Mouse (Mus musculus) forebrain, embryonic 15.5 days (tissue): ENCODE results near the gene Lta. TPM values are rescaled to one million over a fixed set of nuclear protein-coding genes. Genes with fewer than 3 reads are reported as not detected.

ENCODE experiments used
- ATAC-seq: fragments of 200-750 bp; cut with Nextera tagmentation; replicated peaks from 2 replicates; pipeline ENCODE4 v1.8.0; 2017; ENCODE audit warnings: mild to moderate bottlenecking, moderate TSS enrichment, moderate library complexity
- H3K27ac ChIP-seq: fragments of 300-500 bp; sonication (generic); replicated peaks from 2 replicates; pipeline ENCODE4 v1.5.1; 2015; ENCODE audit warnings: mild to moderate bottlenecking, inconsistent platforms
- H3K27me3 ChIP-seq: fragments of 300-500 bp; sonication (generic); 2 replicates; pipeline ENCODE4 v1.6.1; 2015; ENCODE audit warnings: inconsistent platforms
- H3K36me3 ChIP-seq: fragments of 300-500 bp; sonication (generic); 2 replicates; pipeline ENCODE4 v1.6.1; 2015; ENCODE audit warnings: mild to moderate bottlenecking, inconsistent platforms
- H3K4me1 ChIP-seq: fragments of 300-500 bp; sonication (generic); 2 replicates; pipeline ENCODE4 v1.6.1; 2015; ENCODE audit warnings: inconsistent platforms
- H3K4me2 ChIP-seq: fragments of 300-500 bp; sonication (generic); replicated peaks from 2 replicates; pipeline ENCODE4 v1.6.1; 2015; ENCODE audit warnings: mild to moderate bottlenecking, inconsistent platforms
- H3K4me3 ChIP-seq: fragments of 300-500 bp; sonication (generic); 2 replicates; pipeline ENCODE4 v1.5.1; 2015; ENCODE audit warnings: mild to moderate bottlenecking, inconsistent platforms
- H3K9ac ChIP-seq: fragments of 300-500 bp; sonication (generic); replicated peaks from 2 replicates; pipeline ENCODE4 v1.6.1; 2015; ENCODE audit warnings: mild to moderate bottlenecking, inconsistent platforms
- H3K9me3 ChIP-seq: fragments of 300-500 bp; sonication (generic); 2 replicates; pipeline ENCODE4 v1.6.1; 2016; ENCODE audit warnings: inconsistent platforms
- WGBS: fragments of 180-500 bp; shearing (Covaris S2); methylation state at CpG from one replicate; pipeline ENCODE4 v1.1.7; 2015; ENCODE audit warnings: mixed read lengths; 5-methylcytosine and 5-hydroxymethylcytosine counted together
- polyA plus RNA-seq: library from polyadenylated mRNA; unstranded; fragments of >200 nt; fragmentation: Nextera tagmentation; extraction: Ambion mirVana; gene quantifications from 2 replicates; pipeline ENCODE4 v1.2.1, GENCODE M21; 2015

Lta gene
- polyA plus RNA-seq, 1 experiment from 2014 or later, result 0.36 TPM

DNA sequence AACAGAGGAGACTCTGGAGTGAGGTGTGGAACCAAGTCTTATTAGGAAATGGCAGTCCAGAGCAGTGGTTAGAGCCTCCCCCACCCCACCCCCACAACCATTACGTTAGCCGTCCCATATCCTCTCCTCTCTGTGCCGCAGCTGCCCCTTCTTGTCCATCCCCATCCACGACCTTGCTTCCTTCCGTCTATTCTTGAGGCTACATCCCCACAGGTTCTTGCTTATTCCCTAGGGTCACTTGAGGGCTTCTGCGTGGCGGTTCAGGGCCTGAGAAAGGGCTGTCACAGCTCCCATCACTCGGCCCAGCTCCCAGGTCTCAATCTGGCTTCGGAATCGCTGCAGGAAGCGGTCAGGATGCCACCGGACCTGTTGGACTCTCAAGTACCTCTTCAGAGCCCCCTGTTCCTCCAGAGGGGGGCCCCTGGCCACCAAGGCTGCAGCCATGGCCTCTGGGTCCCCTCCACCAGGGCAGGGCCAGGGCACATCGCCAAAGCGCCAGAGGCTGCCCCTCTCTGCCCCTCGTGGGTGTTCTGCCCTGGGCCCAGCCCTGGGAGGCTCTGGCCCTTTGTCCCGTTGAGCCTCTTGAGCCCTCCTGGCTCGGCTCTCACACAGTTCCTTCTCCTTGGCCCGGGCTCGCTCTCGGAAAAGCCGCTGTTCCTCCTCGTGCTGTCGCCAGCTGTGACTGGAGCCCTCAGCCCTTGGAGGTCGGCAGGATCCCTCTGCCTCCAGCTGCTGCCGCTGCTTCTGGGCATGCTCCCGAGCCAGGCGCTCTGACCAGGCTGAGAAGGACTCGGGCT lies 15.2 kb upstream of the Lta start, which contains the start of gene Gm16181:
Gm16181 (plus strand) TSS at position 679 of the 797 bp plus-strand sequence.
- Histone ChIP-seq H3K36me3 (peaks cover 21% of the 10 kb centered on the region), H3K4me3 (no peak within 1 kb of the TSS), H3K4me1 (no peaks in the 10 kb centered on the region), H3K4me2 (no peak within 1 kb of the TSS), H3K27me3 (no peaks in the 10 kb centered on the region), H3K27ac (no peak within 1 kb of the TSS), H3K9me3 (no peaks in the 10 kb centered on the region), H3K9ac (no peak within 1 kb of the TSS)
- WGBS, result 88% methylated on average over 28 of the region's 28 CpGs
- ATAC-seq, result no peak

DNA sequence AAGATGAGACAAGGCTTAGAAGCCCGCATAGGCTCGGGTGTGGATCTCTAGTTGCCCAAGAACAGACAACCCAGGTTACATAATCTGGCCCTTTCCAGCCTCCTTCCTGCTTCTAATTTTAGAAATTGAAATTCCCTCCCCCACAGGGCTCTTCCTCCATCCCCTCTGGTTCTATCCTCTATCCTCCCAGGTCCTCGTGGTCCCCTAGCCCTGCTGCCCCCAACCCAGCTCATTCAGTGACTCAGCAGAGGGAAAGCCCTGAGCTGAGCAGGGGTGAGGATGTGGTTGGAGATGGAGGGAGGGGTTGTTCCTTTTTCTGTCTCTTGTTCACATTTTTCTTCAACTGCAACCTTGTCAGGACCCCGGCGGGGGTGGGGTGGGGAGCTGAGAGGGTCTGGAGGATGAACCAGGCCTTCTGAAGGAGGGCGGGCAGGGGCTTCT lies 14.5 kb upstream of the Lta start:
- Histone ChIP-seq H3K27ac (no peak overlapping the region), H3K9ac (no peak overlapping the region), H3K4me1 (no peaks in the 10 kb centered on the region), H3K4me2 (no peak overlapping the region), H3K9me3 (no peaks in the 10 kb centered on the region), H3K4me3 (no peak overlapping the region), H3K36me3 (peaks cover 18% of the 10 kb centered on the region), H3K27me3 (no peaks in the 10 kb centered on the region)
- ATAC-seq, result no peak
- 90% methylated on average over 6 of the region's 6 CpGs for WGBS

DNA sequence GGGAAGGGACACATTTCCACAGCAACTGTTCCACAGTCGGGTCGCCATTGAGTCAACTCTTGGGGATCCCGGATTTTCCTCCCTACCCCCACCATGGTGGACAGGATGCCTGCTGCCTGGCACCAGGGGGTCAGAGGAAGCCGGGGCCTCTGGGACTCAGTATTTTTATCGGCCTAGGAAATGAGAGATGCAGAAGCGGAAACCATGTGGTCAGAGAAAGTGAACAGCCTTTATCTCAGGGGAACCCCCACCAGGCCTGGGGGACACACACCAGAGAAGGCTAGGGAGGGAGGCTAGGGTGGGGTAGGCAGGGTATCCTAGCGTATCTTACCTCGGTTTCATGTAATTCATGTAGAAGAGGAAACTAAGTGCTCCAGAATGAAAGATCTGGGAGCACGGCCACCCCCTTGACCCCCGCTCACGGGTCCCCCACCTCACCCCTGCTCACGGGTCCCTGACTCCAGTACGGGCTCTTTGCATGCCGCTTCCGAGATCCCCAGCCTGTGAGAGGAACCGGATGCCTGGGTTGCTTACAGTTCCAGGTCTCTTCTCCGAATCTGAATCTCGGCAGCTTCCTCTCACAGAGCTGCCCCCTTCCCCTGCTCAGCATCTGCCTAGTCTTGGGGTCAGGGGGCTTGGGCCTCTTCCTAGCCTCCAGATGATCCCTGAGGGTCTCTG lies 13.5 kb upstream of the Lta start:
- Histone ChIP-seq H3K9ac (no peak overlapping the region), H3K27ac (no peak overlapping the region), H3K27me3 (no peaks in the 10 kb centered on the region), H3K4me1 (no peaks in the 10 kb centered on the region), H3K36me3 (peaks cover 18% of the 10 kb centered on the region), H3K4me3 (no peak overlapping the region), H3K4me2 (no peak overlapping the region), H3K9me3 (no peaks in the 10 kb centered on the region)
- WGBS, result 85% methylated on average over 18 of the region's 18 CpGs
- no peak for ATAC-seq

DNA sequence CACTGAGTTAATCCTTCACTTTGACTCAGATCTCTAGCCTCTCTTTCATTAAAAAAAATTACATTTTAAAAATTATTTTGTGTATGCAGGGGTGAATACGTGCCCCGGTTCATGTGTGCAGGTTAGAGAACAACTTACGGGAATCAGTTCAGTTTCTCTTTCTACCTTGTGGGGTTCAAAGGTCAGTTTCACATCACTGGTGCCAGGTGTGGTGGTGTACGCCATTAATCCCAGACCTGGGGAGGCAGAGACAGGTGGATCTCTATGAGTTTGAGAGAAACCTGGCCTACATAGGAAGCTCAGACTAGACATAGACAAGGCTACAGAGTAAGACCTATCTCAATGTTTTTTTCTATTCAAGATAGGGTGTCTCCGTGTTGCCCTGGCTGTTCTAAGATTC lies 7.9 kb upstream of the Lta start:
- Histone ChIP-seq H3K36me3 (no peaks in the 10 kb centered on the region), H3K4me1 (no peaks in the 10 kb centered on the region), H3K9ac (no peak overlapping the region), H3K9me3 (no peaks in the 10 kb centered on the region), H3K4me3 (no peak overlapping the region), H3K27me3 (no peaks in the 10 kb centered on the region), H3K27ac (no peak overlapping the region), H3K4me2 (no peak overlapping the region)
- WGBS, result 94% methylated on average over 5 of the region's 5 CpGs
- no peak for ATAC-seq

DNA sequence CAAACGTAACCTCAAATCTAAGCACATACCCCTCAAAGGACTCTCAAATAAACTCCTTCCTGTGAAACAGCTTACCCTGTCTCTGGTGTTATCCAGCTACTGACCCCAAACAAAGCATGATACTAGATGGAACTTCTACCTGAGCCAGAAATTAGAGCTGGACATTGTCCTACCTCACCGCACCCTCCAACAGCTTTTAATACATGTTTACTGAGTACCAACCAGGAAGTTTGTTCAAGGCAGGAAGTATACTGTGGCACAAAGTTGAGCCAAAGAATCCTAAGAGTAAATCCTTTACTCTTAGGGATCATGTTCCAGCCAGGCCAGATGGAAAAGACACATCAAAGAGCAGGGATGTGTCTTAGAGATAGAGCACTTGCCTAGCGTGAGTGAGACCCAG lies 5.4 kb upstream of the Lta start:
- no peak for ATAC-seq
- Histone ChIP-seq H3K4me3 (no peak overlapping the region), H3K27ac (no peak overlapping the region), H3K36me3 (no peaks in the 10 kb centered on the region), H3K27me3 (no peaks in the 10 kb centered on the region), H3K4me2 (no peak overlapping the region), H3K4me1 (no peaks in the 10 kb centered on the region), H3K9ac (no peak overlapping the region), H3K9me3 (no peaks in the 10 kb centered on the region)
- 91% methylated on average over 3 of the region's 3 CpGs for WGBS

DNA sequence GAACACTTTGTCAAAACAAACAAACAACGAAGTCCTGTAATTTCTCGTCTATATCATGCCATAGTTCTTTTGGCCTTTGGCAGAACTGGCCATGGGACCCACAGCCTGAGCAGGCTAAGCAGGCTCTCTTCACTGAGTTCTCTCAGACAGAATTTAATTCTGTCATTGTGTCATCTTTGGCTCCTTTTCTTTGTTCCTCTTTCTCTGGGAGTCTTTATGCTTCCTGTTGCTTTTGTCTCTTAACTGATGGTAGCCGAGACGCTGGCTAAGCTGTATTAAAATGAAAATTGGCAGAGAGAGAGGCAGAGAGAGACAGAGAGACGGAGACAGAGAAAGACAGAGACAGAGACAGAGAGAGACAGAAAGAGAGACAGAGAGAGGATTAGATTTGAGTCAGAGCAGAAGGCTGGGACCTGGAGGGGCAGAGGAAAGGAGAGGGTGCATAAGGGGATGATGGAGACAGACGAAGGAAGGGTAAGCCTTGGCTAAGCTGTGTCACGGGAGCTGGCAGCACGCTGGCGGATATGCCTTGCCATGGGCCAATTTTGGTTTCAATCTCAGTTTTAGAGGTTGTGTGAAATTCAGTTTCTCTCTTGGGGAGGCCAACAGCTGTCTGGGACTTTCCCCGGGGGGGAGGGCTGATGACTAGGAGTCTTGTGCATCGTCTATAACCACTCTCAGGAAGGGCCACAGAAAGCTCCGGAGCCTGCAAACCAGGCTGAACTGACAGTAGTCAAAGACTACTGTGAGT lies 4.8 kb upstream of the Lta start:
- Histone ChIP-seq H3K27ac (no peak overlapping the region), H3K27me3 (no peaks in the 10 kb centered on the region), H3K36me3 (no peaks in the 10 kb centered on the region), H3K9me3 (no peaks in the 10 kb centered on the region), H3K9ac (no peak overlapping the region), H3K4me3 (no peak overlapping the region), H3K4me2 (no peak overlapping the region), H3K4me1 (no peaks in the 10 kb centered on the region)
- WGBS, result 72% methylated on average over 12 of the region's 12 CpGs
- no peak for ATAC-seq

DNA sequence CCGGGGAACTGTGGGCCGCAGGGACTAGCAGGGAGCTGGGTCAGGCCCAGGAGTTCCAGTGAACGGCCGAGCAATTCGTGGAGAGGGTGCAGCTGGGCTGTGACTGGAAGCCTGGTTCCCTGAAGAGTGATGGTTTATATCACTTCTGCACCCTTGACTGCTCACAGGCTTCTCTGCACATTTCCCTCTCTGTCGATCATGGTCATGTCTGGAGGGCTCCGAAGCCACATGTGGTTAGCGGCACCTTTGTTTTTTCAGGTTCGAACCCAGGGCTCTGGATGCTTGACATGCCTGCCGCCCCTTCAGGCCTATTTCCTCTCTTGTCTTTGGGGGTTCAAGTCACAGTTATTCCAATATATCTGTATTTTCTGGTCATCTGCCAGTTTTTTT lies 224 bp upstream of the Lta start:
- Histone ChIP-seq H3K4me3 (no peak overlapping the region), H3K9ac (0 out of 2 replicates have a peak overlapping the region, but pooled peaks have one; percentile 1), H3K27me3 (0 out of 2 replicates have a peak, but pooled peaks cover 3% of the 10 kb centered on the region), H3K4me2 (no peak overlapping the region), H3K9me3 (no peaks in the 10 kb centered on the region), H3K4me1 (no peaks in the 10 kb centered on the region), H3K36me3 (no peaks in the 10 kb centered on the region), H3K27ac (no peak overlapping the region)
- 63% methylated on average over 10 of the region's 10 CpGs for WGBS
- no peak for ATAC-seq

DNA sequence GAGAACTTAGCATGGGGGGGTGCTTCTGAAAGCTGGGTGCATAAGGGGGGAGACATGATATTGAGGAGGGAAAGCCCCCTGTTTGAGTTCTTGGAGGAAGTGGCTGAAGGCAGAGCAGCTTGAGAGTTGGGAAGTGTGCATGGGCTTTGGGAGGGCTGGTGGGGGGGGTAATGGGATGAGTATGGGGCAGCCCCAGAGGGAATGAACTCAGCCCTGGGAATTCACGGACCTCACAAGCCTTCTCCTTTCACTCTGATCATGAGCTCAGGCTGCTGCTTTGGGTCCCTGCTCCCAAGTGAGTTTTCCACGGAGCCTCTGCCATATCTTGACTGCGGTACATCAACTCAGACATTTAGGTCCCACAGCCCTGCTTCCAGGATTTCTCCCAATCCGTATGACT lies 2.7 kb downstream of the Lta start:
- no peak overlapping the region for H3K4me2 ChIP-seq
- 84% methylated on average over 4 of the region's 4 CpGs for whole genome bisulfite sequencing
- H3K27ac ChIP-seq, result no peak overlapping the region
- no peaks in the 10 kb centered on the region for H3K36me3 ChIP-seq
- 0 out of 2 replicates have a peak, but pooled peaks cover 3% of the 10 kb centered on the region for H3K27me3 ChIP-seq
- H3K9me3 ChIP-seq, result no peaks in the 10 kb centered on the region
- H3K9ac ChIP-seq, result no peak overlapping the region
- no peak for ATAC-seq
- H3K4me3 ChIP-seq, result no peak overlapping the region
- no peaks in the 10 kb centered on the region for H3K4me1 ChIP-seq

DNA sequence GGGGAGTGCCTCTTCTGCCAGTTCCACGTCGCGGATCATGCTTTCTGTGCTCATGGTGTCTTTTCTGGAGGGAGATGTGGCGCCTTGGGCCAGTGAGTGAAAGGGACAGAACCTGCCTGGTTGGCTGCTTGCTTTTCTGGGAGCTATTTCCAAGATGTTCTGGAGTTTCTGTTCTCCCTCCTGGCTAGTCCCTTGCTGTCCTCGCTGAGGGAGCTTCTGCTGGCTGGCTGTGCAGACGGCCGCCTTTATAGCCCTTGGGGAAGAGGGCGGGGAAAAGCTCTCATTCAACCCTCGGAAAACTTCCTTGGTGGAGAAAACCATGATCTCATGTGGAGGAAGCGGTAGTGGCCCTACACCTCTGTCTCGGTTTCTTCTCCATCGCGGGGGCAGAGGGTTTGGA lies 3.4 kb downstream of the Lta start, which contains the start of gene Tnf:
Tnf (minus strand) TSS at position 221 of the 400 bp plus-strand sequence.
- no peak within 1 kb of the TSS for H3K4me2 ChIP-seq
- no peaks in the 10 kb centered on the region for H3K36me3 ChIP-seq
- ATAC-seq, result no peak
- no peak within 1 kb of the TSS for H3K4me3 ChIP-seq
- no peak within 1 kb of the TSS for H3K9ac ChIP-seq
- H3K4me1 ChIP-seq, result no peaks in the 10 kb centered on the region
- H3K27me3 ChIP-seq, result peaks cover 7% of the 10 kb centered on the region; the same call in 1 of the 2 replicates
- WGBS, result 54% methylated on average over 13 of the region's 13 CpGs
- H3K9me3 ChIP-seq, result no peaks in the 10 kb centered on the region
- H3K27ac ChIP-seq, result no peak within 1 kb of the TSS

DNA sequence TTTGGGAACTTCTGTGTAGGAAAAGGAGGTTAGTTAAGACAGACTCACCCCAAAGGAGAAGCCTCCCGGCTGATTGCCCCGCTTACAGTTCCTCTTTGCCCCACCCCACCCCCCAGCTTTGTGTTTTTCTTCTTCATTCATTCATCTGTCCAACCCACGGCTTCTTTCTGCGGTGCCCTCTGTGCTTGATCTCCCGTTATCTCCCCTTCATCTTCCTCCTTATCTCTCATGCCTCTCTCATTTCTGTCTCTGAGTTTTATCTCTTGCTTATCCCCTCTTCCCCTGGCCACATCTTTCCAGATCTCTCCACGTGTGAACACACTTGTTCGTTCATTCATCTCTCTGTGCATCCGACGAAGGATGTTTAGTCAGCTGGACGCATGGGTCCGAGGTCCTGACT lies 4.0 kb downstream of the Lta start:
- no peak overlapping the region for H3K4me2 ChIP-seq
- H3K27me3 ChIP-seq, result peaks cover 13% of the 10 kb centered on the region
- H3K9ac ChIP-seq, result no peak overlapping the region
- peaks cover 2% of the 10 kb centered on the region for H3K4me1 ChIP-seq
- H3K27ac ChIP-seq, result no peak overlapping the region
- no peaks in the 10 kb centered on the region for H3K9me3 ChIP-seq
- no peaks in the 10 kb centered on the region for H3K36me3 ChIP-seq
- no peak overlapping the region for H3K4me3 ChIP-seq
- no peak for ATAC-seq
- 85% methylated on average over 11 of the region's 11 CpGs for WGBS

DNA sequence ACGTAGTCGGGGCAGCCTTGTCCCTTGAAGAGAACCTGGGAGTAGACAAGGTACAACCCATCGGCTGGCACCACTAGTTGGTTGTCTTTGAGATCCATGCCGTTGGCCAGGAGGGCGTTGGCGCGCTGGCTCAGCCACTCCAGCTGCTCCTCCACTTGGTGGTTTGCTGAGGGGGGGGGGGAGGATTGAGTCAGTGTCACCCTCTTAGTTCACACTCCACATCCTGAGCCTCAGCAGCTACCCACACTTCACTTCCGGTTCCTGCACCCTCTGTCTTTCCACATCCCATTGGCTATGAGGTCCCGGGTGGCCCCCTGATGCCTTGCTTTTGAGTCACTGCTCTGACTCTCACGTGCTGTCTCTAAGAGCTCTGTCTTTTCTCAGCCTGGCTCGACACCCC lies 4.8 kb downstream of the Lta start:
- Histone ChIP-seq H3K9me3 (no peaks in the 10 kb centered on the region), H3K27me3 (peaks cover 19% of the 10 kb centered on the region), H3K9ac (no peak overlapping the region), H3K27ac (no peak overlapping the region), H3K4me3 (no peak overlapping the region), H3K4me2 (no peak overlapping the region), H3K36me3 (no peaks in the 10 kb centered on the region), H3K4me1 (peaks cover 9% of the 10 kb centered on the region)
- no peak for ATAC-seq
- WGBS, result 89% methylated on average over 11 of the region's 11 CpGs

DNA sequence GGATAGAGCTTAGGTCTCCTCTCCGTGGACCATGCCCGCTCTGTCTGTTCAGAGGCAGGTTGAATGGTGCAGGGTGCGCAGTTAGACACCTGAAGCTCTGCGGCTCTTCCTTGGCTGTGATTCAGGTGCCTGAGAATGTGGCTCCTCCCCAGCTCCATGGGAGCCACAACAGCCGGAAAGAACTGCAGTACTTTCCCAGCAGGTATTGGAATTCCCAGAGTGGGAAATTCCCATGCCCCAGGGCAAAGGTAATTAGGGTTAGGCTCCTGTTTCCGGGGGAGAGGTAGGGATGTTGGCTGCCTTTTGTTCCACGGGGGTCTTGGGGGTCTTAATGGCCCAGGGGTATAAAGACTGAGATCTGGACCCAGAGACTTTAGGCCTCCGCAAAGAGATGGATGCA lies 6.2 kb downstream of the Lta start:
- Histone ChIP-seq H3K27ac (no peak overlapping the region), H3K9me3 (no peaks in the 10 kb centered on the region), H3K4me1 (peaks cover 11% of the 10 kb centered on the region), H3K4me3 (no peak overlapping the region), H3K36me3 (no peaks in the 10 kb centered on the region), H3K27me3 (peaks cover 28% of the 10 kb centered on the region), H3K9ac (no peak overlapping the region), H3K4me2 (no peak overlapping the region)
- 26% methylated on average over 8 of the region's 8 CpGs for WGBS
- no peak for ATAC-seq
